In genomic region chr5:114783405-114784163, GRCm38 (mm10) we compare ENCODE assay signal across 12 mouse cellular contexts. TPM values are rescaled to one million over a fixed set of nuclear protein-coding genes. Genes with fewer than 3 reads are reported as not detected.
DNase-seq lines count a peak whose midpoint lies in the region; ATAC-seq lines count a peak whose summit lies in the region.
"Had no signal": no experiment of that assay in that cellular context is flagged by ENCODE, and none has a peak within 500 bp of the region (broad histone marks: within the 10 kb centered on the region; RNA-seq: fewer than 3 reads in every experiment).

No protein-coding gene starts in this region.

- DNase-seq in heart, embryonic 10.5 days (ENCODE audit: low spot score) = no peak
- peak; percentile 49 to 54 for DNase-seq in B cell, adult 2 months
- peak; percentile 48 for DNase-seq in lung, postnatal 36 days
- DNase-seq in urinary bladder, postnatal 10 days (ENCODE audit: low spot score) = no peak
- no peak for DNase-seq in kidney, adult 9 months
- DNase-seq in cerebellum, adult 9-11 months = no peak
- DNase-seq: cerebellum, adult 11-12 months; kidney, adult 8-10 months had no signal

- ATAC-seq in heart, embryonic 14.5 days (ENCODE audit: insufficient number of reproducible peaks, insufficient read depth, low FRiP score, low read depth) = 0 out of 2 replicates have a peak, but pooled peaks have one; percentile 44
- ATAC-seq: forebrain, embryonic 13.5 days had no signal

- no peaks in the 10 kb centered on the region for H3K27me3 ChIP-seq in heart, embryonic 14.5 days (ENCODE audit: control insufficient read depth, insufficient read depth, low read length)
- no peaks in the 10 kb centered on the region for H3K27me3 ChIP-seq in heart, embryonic 10.5 days (ENCODE audit: insufficient read depth, poor library complexity, severe bottlenecking)
- H3K27me3 ChIP-seq: forebrain, embryonic 13.5 days; limb, embryonic 12.5 days had no signal

- H3K36me3 ChIP-seq in heart, embryonic 14.5 days (ENCODE audit: control insufficient read depth, insufficient read depth, low read length) = peaks cover 27% of the 10 kb centered on the region
- peaks cover 24% of the 10 kb centered on the region for H3K36me3 ChIP-seq in heart, embryonic 10.5 days

- WGBS in heart, embryonic 14.5 days = 52% methylated on average over 12 of the region's 12 CpGs
- WGBS in heart, embryonic 10.5 days = 70% methylated on average over 12 of the region's 12 CpGs

- H3K9me3 ChIP-seq in heart, embryonic 14.5 days (ENCODE audit: control insufficient read depth, low read length) = no peaks in the 10 kb centered on the region
- H3K9me3 ChIP-seq in heart, embryonic 10.5 days = no peaks in the 10 kb centered on the region
- H3K9me3 ChIP-seq: forebrain, embryonic 13.5 days; limb, embryonic 12.5 days had no signal

- no peak overlapping the region; the same call in 1 of the 2 replicates for H3K4me2 ChIP-seq in heart, embryonic 14.5 days (ENCODE audit: low read length)
- H3K4me2 ChIP-seq: forebrain, embryonic 13.5 days; limb, embryonic 12.5 days had no signal

- H3K4me1 ChIP-seq in heart, embryonic 14.5 days (ENCODE audit: control insufficient read depth in 2 of 2, insufficient read depth in 2 of 2, low read length in 2 of 2) = peaks cover 22 to 35% of the 10 kb centered on the region in 2 experiments
- H3K4me1 ChIP-seq in heart, embryonic 10.5 days = peaks cover 64% of the 10 kb centered on the region
- H3K4me1 ChIP-seq in brown adipose tissue, adult 24 weeks (ENCODE audit: control insufficient read depth, insufficient read depth, insufficient read length, low read length) = peaks cover 21% of the 10 kb centered on the region
- H3K4me1 ChIP-seq: limb, embryonic 12.5 days had no signal

- H3K4me3 ChIP-seq in heart, embryonic 14.5 days (ENCODE audit: control insufficient read depth in 1 of 2, insufficient read depth in 1 of 2, low read depth in 1 of 2, low read length in 2 of 2) = no peak overlapping the region
- no peak overlapping the region for H3K4me3 ChIP-seq in heart, embryonic 10.5 days
- H3K4me3 ChIP-seq in brown adipose tissue, adult 24 weeks (ENCODE audit: insufficient read depth, low read depth, low read length) = no peak overlapping the region
- H3K4me3 ChIP-seq: forebrain, embryonic 13.5 days; limb, embryonic 12.5 days had no signal

- no peak overlapping the region for H3K9ac ChIP-seq in heart, embryonic 14.5 days (ENCODE audit: low read length)
- H3K9ac ChIP-seq: forebrain, embryonic 13.5 days; limb, embryonic 12.5 days had no signal

- H3K27ac ChIP-seq in heart, embryonic 14.5 days (replicated peaks in 1 of 2; ENCODE audit: control insufficient read depth in 1 of 2, insufficient read depth in 1 of 2, low read depth in 2 of 2, low read length in 2 of 2) = 0 out of 4 replicates have a peak overlapping the region, but pooled peaks of 1 of the 2 experiments have one; percentile 9
- no peak overlapping the region for H3K27ac ChIP-seq in heart, embryonic 10.5 days
- H3K27ac ChIP-seq in brown adipose tissue, adult 24 weeks (replicated peaks; ENCODE audit: low read depth, low read length) = peak overlapping the region; percentile 10; the same call in 1 of the 2 replicates
- H3K27ac ChIP-seq: forebrain, embryonic 13.5 days; limb, embryonic 12.5 days had no signal

RNA-seq across cellular contexts. Expression of gene Git2, which starts 8.3 kb away (rescaled TPM):
- 32.6 TPM in 2 replicates for polyA plus RNA-seq in heart, embryonic 14.5 days (2014; fragmentation: Nextera tagmentation; extraction: Ambion mirVana)
- 31.6 and 33.0 TPM in 2 replicates for polyA plus RNA-seq in heart, embryonic 10.5 days (2016; fragmentation: Nextera tagmentation; extraction: Ambion mirVana)
- 15.1 and 17.6 TPM in 2 replicates for polyA plus RNA-seq in brown adipose tissue, adult 24 weeks (2012; ENCODE audit: insufficient read depth, insufficient read length, missing spikeins)

RNA-seq across cellular contexts. Expression of gene Ankrd13a, which starts 9.1 kb away (rescaled TPM):
- 41.2 and 42.3 TPM in 2 replicates for polyA plus RNA-seq in heart, embryonic 14.5 days (2014; fragmentation: Nextera tagmentation; extraction: Ambion mirVana)
- 37.5 and 41.2 TPM in 2 replicates for polyA plus RNA-seq in heart, embryonic 10.5 days (2016; fragmentation: Nextera tagmentation; extraction: Ambion mirVana)
- polyA plus RNA-seq in brown adipose tissue, adult 24 weeks (2012; ENCODE audit: insufficient read depth, insufficient read length, missing spikeins) = 37.1 and 53.8 TPM in 2 replicates

RNA-seq across cellular contexts. Expression of gene 1500011B03Rik, which starts 39.7 kb away (rescaled TPM):
- 52.5 and 58.7 TPM in 2 replicates for polyA plus RNA-seq in heart, embryonic 14.5 days (2014; fragmentation: Nextera tagmentation; extraction: Ambion mirVana)
- polyA plus RNA-seq in heart, embryonic 10.5 days (2016; fragmentation: Nextera tagmentation; extraction: Ambion mirVana) = 58.7 and 77.1 TPM in 2 replicates
- polyA plus RNA-seq in brown adipose tissue, adult 24 weeks (2012; ENCODE audit: insufficient read depth, insufficient read length, missing spikeins) = 2.1 and 5.5 TPM in 2 replicates

Comparison
In these comparisons a context has a peak if more than half of its experiments do, and no peak if none do; other contexts are left out.
1. DNase-seq: peak in B cell, adult 2 months (2 of 2) and lung, postnatal 36 days (single experiment); none in heart, embryonic 10.5 days (single experiment), urinary bladder, postnatal 10 days (single experiment), kidney, adult 9 months (single experiment) and cerebellum, adult 9-11 months (single experiment).